In the genomic region with DNA sequence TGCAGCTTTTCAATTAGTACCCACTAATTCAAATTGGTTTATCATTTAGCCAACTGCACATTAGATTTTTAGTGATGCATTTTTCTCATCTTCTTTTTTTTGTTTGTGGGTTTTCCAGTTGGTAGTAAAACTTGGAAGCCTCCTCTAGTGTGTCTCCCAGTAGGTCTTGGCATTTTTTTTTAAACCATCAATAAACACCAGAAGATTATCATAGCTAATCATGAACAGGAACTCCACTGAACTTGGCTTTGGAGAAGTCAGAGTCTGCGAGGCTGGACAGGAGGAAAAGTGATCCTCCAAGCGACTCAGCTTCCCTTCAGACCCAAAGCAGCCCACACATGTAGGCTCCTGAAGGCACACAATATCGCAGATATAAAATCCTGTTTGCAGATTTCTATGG, we compare ENCODE assay signal across 20 mouse cellular contexts.
DNase-seq lines count a peak whose midpoint lies in the region; ATAC-seq and TF ChIP-seq lines count a peak whose summit lies in the region.
"Had no signal": no experiment of that assay in that cellular context is flagged by ENCODE, and none has a peak within 500 bp of the region (broad histone marks: within the 10 kb centered on the region; RNA-seq: fewer than 3 reads in every experiment).

No protein-coding gene starts in this region.

- H3K9me3 ChIP-seq in kidney, embryonic 14.5 days (ENCODE audit: control insufficient read depth, low read length), result no peaks in the 10 kb centered on the region
- no peaks in the 10 kb centered on the region for H3K9me3 ChIP-seq in kidney, embryonic 15.5 days (replicated peaks)
- H3K9me3 ChIP-seq in liver, embryonic 12.5 days (replicated peaks), result no peaks in the 10 kb centered on the region
- H3K9me3 ChIP-seq: embryonic facial prominence, embryonic 13.5 days; embryonic facial prominence, embryonic 15.5 days; forebrain, embryonic 10.5 days; forebrain, embryonic 12.5 days had no signal

- no peak for ATAC-seq in kidney, embryonic 14.5 days (ENCODE audit: low FRiP score, low TSS enrichment)
- no peak for ATAC-seq in kidney, embryonic 15.5 days (replicated peaks; ENCODE audit: low FRiP score)
- ATAC-seq in liver, embryonic 12.5 days, result no peak
- ATAC-seq: forebrain, embryonic 14.5 days had no signal

- no peak for TF ChIP-seq CTCF in kidney, adult 2 months (conservative IDR thresholded peaks at IDR 0.05; ENCODE audit: insufficient read depth, insufficient read length, low read depth, low read length)
- no peak for TF ChIP-seq CTCF in liver, adult 2 months (IDR thresholded peaks at IDR 0.05; ENCODE audit: low read depth, low read length)

- H3K4me3 ChIP-seq in kidney, adult 2 months (ENCODE audit: insufficient read depth, low read depth, low read length), result no peak overlapping the region
- no peak overlapping the region for H3K4me3 ChIP-seq in kidney, embryonic 14.5 days (ENCODE audit: low read length)
- no peak overlapping the region for H3K4me3 ChIP-seq in kidney, embryonic 15.5 days (replicated peaks)
- no peak overlapping the region for H3K4me3 ChIP-seq in liver, adult 2 months (ENCODE audit: insufficient read depth, low read depth, low read length)
- no peak overlapping the region for H3K4me3 ChIP-seq in liver, embryonic 12.5 days
- H3K4me3 ChIP-seq: embryonic facial prominence, embryonic 13.5 days; embryonic facial prominence, embryonic 15.5 days; erythroblast, embryonic 14.5 days; forebrain, embryonic 10.5 days; forebrain, embryonic 12.5 days had no signal

- no peaks in the 10 kb centered on the region for H3K27me3 ChIP-seq in kidney, adult 2 months (replicated peaks; ENCODE audit: control insufficient read depth, insufficient read depth, low read length)
- no peaks in the 10 kb centered on the region for H3K27me3 ChIP-seq in kidney, embryonic 14.5 days (ENCODE audit: control insufficient read depth, insufficient read depth, low read length)
- H3K27me3 ChIP-seq in kidney, embryonic 15.5 days, result no peaks in the 10 kb centered on the region
- H3K27me3 ChIP-seq in liver, adult 2 months (ENCODE audit: control insufficient read depth, insufficient read depth, low read length), result no peaks in the 10 kb centered on the region
- no peaks in the 10 kb centered on the region for H3K27me3 ChIP-seq in liver, embryonic 12.5 days (replicated peaks)
- H3K27me3 ChIP-seq: embryonic facial prominence, embryonic 15.5 days; forebrain, embryonic 12.5 days had no signal

- H3K4me1 ChIP-seq in kidney, adult 2 months (ENCODE audit: control insufficient read depth, insufficient read depth, low read length), result peaks cover 36% of the 10 kb centered on the region
- H3K4me1 ChIP-seq in kidney, embryonic 14.5 days (ENCODE audit: control insufficient read depth, insufficient read depth, low read length), result no peaks in the 10 kb centered on the region
- H3K4me1 ChIP-seq in kidney, embryonic 15.5 days, result peaks cover 9% of the 10 kb centered on the region
- H3K4me1 ChIP-seq in liver, adult 2 months (ENCODE audit: control insufficient read depth, insufficient read depth, low read length), result peaks cover 23% of the 10 kb centered on the region
- no peaks in the 10 kb centered on the region for H3K4me1 ChIP-seq in liver, embryonic 12.5 days
- H3K4me1 ChIP-seq: embryonic facial prominence, embryonic 13.5 days; embryonic facial prominence, embryonic 15.5 days; forebrain, embryonic 10.5 days had no signal

- TF ChIP-seq POLR2A in kidney, adult 2 months (IDR thresholded peaks at IDR 0.05; ENCODE audit: low read depth, low read length), result no peak
- no peak for TF ChIP-seq POLR2A in liver, adult 2 months (IDR thresholded peaks at IDR 0.05; ENCODE audit: extremely low read depth, insufficient read depth, low read length)

- H3K4me2 ChIP-seq in kidney, embryonic 14.5 days (replicated peaks; ENCODE audit: low read depth, low read length), result no peak overlapping the region
- no peak overlapping the region for H3K4me2 ChIP-seq in kidney, embryonic 15.5 days
- H3K4me2 ChIP-seq in liver, embryonic 12.5 days, result no peak overlapping the region
- H3K4me2 ChIP-seq: embryonic facial prominence, embryonic 13.5 days; embryonic facial prominence, embryonic 15.5 days; forebrain, embryonic 12.5 days had no signal

- WGBS in kidney, adult 2 months, result 29% methylated on average over 3 of the region's 3 CpGs
- 39% methylated on average over 3 of the region's 3 CpGs for WGBS in kidney, embryonic 14.5 days
- WGBS in kidney, embryonic 15.5 days, result 39% methylated on average over 3 of the region's 3 CpGs
- 18% methylated on average over 3 of the region's 3 CpGs for WGBS in liver, adult 2 months
- 52% methylated on average over 3 of the region's 3 CpGs for WGBS in liver, embryonic 12.5 days (ENCODE audit: insufficient replicate concordance)

- peak; percentile 27 for DNase-seq in kidney, adult 2 months
- no peak for DNase-seq in kidney, adult 18-20 months
- DNase-seq in liver, adult 2 months (ENCODE audit: extremely low read depth, low read depth, low spot score), result peak; percentile 56
- DNase-seq: adrenal gland, postnatal 25 days; cerebellum, adult 11 months; cerebellum, adult 18-20 months; cerebellum, adult 8-10 months; cerebellum, adult 9-11 months; cerebellum, postnatal 14 days; cerebellum, postnatal 36 days; embryo, embryonic 11 days had no signal

- peak overlapping the region; percentile 97 for H3K27ac ChIP-seq in kidney, adult 2 months (ENCODE audit: insufficient read depth, low read depth, low read length)
- no peak overlapping the region for H3K27ac ChIP-seq in kidney, embryonic 14.5 days (ENCODE audit: low read depth, low read length)
- peak overlapping the region; percentile 48; the same call in 1 of the 2 replicates for H3K27ac ChIP-seq in kidney, embryonic 15.5 days
- peak overlapping the region; percentile 79 for H3K27ac ChIP-seq in liver, adult 2 months (replicated peaks; ENCODE audit: insufficient read depth, low read depth, low read length)
- H3K27ac ChIP-seq in liver, embryonic 12.5 days, result no peak overlapping the region
- H3K27ac ChIP-seq: embryonic facial prominence, embryonic 13.5 days; embryonic facial prominence, embryonic 15.5 days; forebrain, embryonic 10.5 days; forebrain, embryonic 12.5 days had no signal

- H3K79me2 ChIP-seq in liver, adult 2 months (ENCODE audit: control insufficient read depth, insufficient read depth, low read length), result no peaks in the 10 kb centered on the region

- no peaks in the 10 kb centered on the region; the same call in 1 of the 2 replicates for H3K36me3 ChIP-seq in kidney, adult 2 months (ENCODE audit: control insufficient read depth, insufficient read depth, low read length)
- H3K36me3 ChIP-seq in kidney, embryonic 14.5 days (ENCODE audit: control insufficient read depth, insufficient read depth, low read length), result no peaks in the 10 kb centered on the region
- H3K36me3 ChIP-seq in kidney, embryonic 15.5 days, result no peaks in the 10 kb centered on the region
- H3K36me3 ChIP-seq in liver, adult 2 months (ENCODE audit: control insufficient read depth, insufficient read depth, low read length), result no peaks in the 10 kb centered on the region
- H3K36me3 ChIP-seq in liver, embryonic 12.5 days, result no peaks in the 10 kb centered on the region
- H3K36me3 ChIP-seq: embryonic facial prominence, embryonic 13.5 days; embryonic facial prominence, embryonic 15.5 days; forebrain, embryonic 10.5 days; forebrain, embryonic 12.5 days had no signal

- H3K9ac ChIP-seq in kidney, embryonic 14.5 days (ENCODE audit: low read depth, low read length), result no peak overlapping the region
- H3K9ac ChIP-seq in kidney, embryonic 15.5 days, result no peak overlapping the region
- no peak overlapping the region for H3K9ac ChIP-seq in liver, adult 2 months (ENCODE audit: low read depth, low read length)
- no peak overlapping the region for H3K9ac ChIP-seq in liver, embryonic 12.5 days
- H3K9ac ChIP-seq: embryonic facial prominence, embryonic 13.5 days; embryonic facial prominence, embryonic 15.5 days; forebrain, embryonic 12.5 days had no signal

Comparison
In these comparisons a context has a peak if more than half of its experiments do, and no peak if none do; other contexts are left out.
1. H3K27ac ChIP-seq: peak in kidney, adult 2 months (single experiment), kidney, embryonic 15.5 days (single experiment) and liver, adult 2 months (single experiment); none in kidney, embryonic 14.5 days (single experiment) and liver, embryonic 12.5 days (single experiment).